Mouse (Mus musculus) C2C12 (cell line): ENCODE results near the gene Gal3st4. TPM values are rescaled to one million over a fixed set of nuclear protein-coding genes. Genes with fewer than 3 reads are reported as not detected.

Source experiments
- H3K27me3 ChIP-seq: one replicate; pipeline ENCODE4 v1.6.1; 2011; ENCODE audit not compliant: control insufficient read depth, insufficient read depth, insufficient read length
- H3K36me3 ChIP-seq: one replicate; pipeline ENCODE4 v1.6.1; 2011; ENCODE audit not compliant: control insufficient read depth, insufficient read depth
- H3K4me3 ChIP-seq: one replicate; pipeline ENCODE4 v1.5.1; 2011; ENCODE audit warnings: mild to moderate bottlenecking, control low read depth; ENCODE audit not compliant: poor library complexity, insufficient read depth, severe bottlenecking
- H3K79me2 ChIP-seq: one replicate; pipeline ENCODE4 v1.6.1; 2011; ENCODE audit not compliant: control insufficient read depth, insufficient read depth
- H3K79me3 ChIP-seq: one replicate; pipeline ENCODE4 v1.6.1; 2011; ENCODE audit warnings: low read depth, control low read depth
- H3ac ChIP-seq: one replicate; pipeline ENCODE3; 2011; ENCODE audit warnings: low read depth; ENCODE audit not compliant: control insufficient read depth, insufficient read length
- CEBPB ChIP-seq: IDR thresholded peaks from one replicate; pipeline ENCODE4 v1.6.1; 2011; ENCODE audit warnings: low read depth, mild to moderate bottlenecking, control low read depth, moderate library complexity
- CTCF ChIP-seq: IDR thresholded peaks from one replicate; pipeline ENCODE4 v1.5.1; 2011; ENCODE audit not compliant: control insufficient read depth, insufficient read depth, insufficient read length
- FOSL1 ChIP-seq: IDR thresholded peaks from one replicate; pipeline ENCODE4 v1.8.0; 2011; ENCODE audit warnings: mild to moderate bottlenecking, low read length; ENCODE audit not compliant: poor library complexity, insufficient read depth, severe bottlenecking
- MAX ChIP-seq: IDR thresholded peaks from one replicate; pipeline ENCODE4 v1.6.1; 2011; ENCODE audit warnings: mild to moderate bottlenecking, control low read depth
- MYOD1 ChIP-seq: IDR thresholded peaks from one replicate; pipeline ENCODE4 v1.6.1; 2011; ENCODE audit warnings: low read depth; ENCODE audit not compliant: control insufficient read depth, insufficient read length
- MYOG ChIP-seq: IDR thresholded peaks from one replicate; pipeline ENCODE4 v1.6.1; 2011; ENCODE audit not compliant: control insufficient read depth, insufficient read length; ENCODE audit errors: extremely low read depth
- USF1 ChIP-seq: IDR thresholded peaks from one replicate; pipeline ENCODE4 v1.6.1; 2011; ENCODE audit warnings: low read depth, mild to moderate bottlenecking, control low read depth, moderate library complexity
- polyA plus RNA-seq: library from polyadenylated mRNA; unstranded; fragments of >200 nt; fragmentation: generic; extraction: Trizol; gene quantifications from one replicate; pipeline ENCODE4 v1.2.1, GENCODE M21; 2012; ENCODE audit warnings: missing spikeins

Gene Gal3st4
- polyA plus RNA-seq, 1 experiment: 0.08 TPM

- no peak overlapping the region for H3ac ChIP-seq
- H3K4me3 ChIP-seq: no peak overlapping the region
- TF ChIP-seq MYOG (no peak), USF1 (no peak), CTCF (no peak), CEBPB (no peak), FOSL1 (no peak), MAX (no peak), MYOD1 (no peak)
- no peaks in the 10 kb centered on the region for H3K36me3 ChIP-seq
- no peaks in the 10 kb centered on the region for H3K79me2 ChIP-seq
- no peaks in the 10 kb centered on the region for H3K79me3 ChIP-seq
- H3K27me3 ChIP-seq: no peaks in the 10 kb centered on the region
Observed at GRCm38 (mm10) chr5:138283540-138283939, 10.9 kb upstream of the Gal3st4 start.

- no peak overlapping the region for H3K4me3 ChIP-seq
- H3K79me3 ChIP-seq: no peaks in the 10 kb centered on the region
- no peaks in the 10 kb centered on the region for H3K79me2 ChIP-seq
- TF ChIP-seq FOSL1 (no peak), MAX (no peak), CEBPB (no peak)
- H3K27me3 ChIP-seq: no peaks in the 10 kb centered on the region
- H3ac ChIP-seq: no peak overlapping the region
- H3K36me3 ChIP-seq: no peaks in the 10 kb centered on the region
Observed at GRCm38 (mm10) chr5:138281798-138282197, 9.2 kb upstream of the Gal3st4 start.

GRCm38 (mm10) chr5:138280829-138281228 lies 8.2 kb upstream of the Gal3st4 start:
- no peaks in the 10 kb centered on the region for H3K79me2 ChIP-seq
- H3K27me3 ChIP-seq: no peaks in the 10 kb centered on the region
- no peaks in the 10 kb centered on the region for H3K36me3 ChIP-seq
- no peak overlapping the region for H3ac ChIP-seq
- no peaks in the 10 kb centered on the region for H3K79me3 ChIP-seq
- TF ChIP-seq CEBPB (no peak), MAX (no peak), USF1 (no peak), FOSL1 (no peak), MYOD1 (no peak), MYOG (no peak), CTCF (no peak)
- H3K4me3 ChIP-seq: no peak overlapping the region

GRCm38 (mm10) chr5:138280425-138280768 lies 7.8 kb upstream of the Gal3st4 start:
- Histone ChIP-seq H3ac (no peak overlapping the region), H3K79me2 (no peaks in the 10 kb centered on the region), H3K27me3 (no peaks in the 10 kb centered on the region), H3K36me3 (no peaks in the 10 kb centered on the region), H3K4me3 (no peak overlapping the region), H3K79me3 (no peaks in the 10 kb centered on the region)
- no peak for TF ChIP-seq USF1
- no peak for TF ChIP-seq CTCF
- TF ChIP-seq MYOD1: no peak
- no peak for TF ChIP-seq CEBPB
- TF ChIP-seq MAX: no peak
- no peak for TF ChIP-seq FOSL1
- no peak for TF ChIP-seq MYOG

- no peaks in the 10 kb centered on the region for H3K79me3 ChIP-seq
- no peaks in the 10 kb centered on the region for H3K36me3 ChIP-seq
- no peak within 1 kb of the TSS for H3ac ChIP-seq
- H3K79me2 ChIP-seq: no peaks in the 10 kb centered on the region
- peak; percentile 23 for TF ChIP-seq USF1
- no peak for TF ChIP-seq FOSL1
- no peak within 1 kb of the TSS for H3K4me3 ChIP-seq
- no peaks in the 10 kb centered on the region for H3K27me3 ChIP-seq
Observed at GRCm38 (mm10) chr5:138279585-138280424, 7.2 kb upstream of the Gal3st4 start, which contains the start of the genes Gm43720, Gpc2 and Stag3. TSS of gene Gm43720 (minus strand) at chr5:138279958. TSS of gene Gpc2 (minus strand) at chr5:138280005. TSS of gene Stag3 (plus strand) at chr5:138280240.

- Histone ChIP-seq H3K79me3 (no peaks in the 10 kb centered on the region), H3K36me3 (no peaks in the 10 kb centered on the region), H3ac (no peak overlapping the region), H3K27me3 (peaks cover 3% of the 10 kb centered on the region), H3K79me2 (no peaks in the 10 kb centered on the region), H3K4me3 (no peak overlapping the region)
- TF ChIP-seq FOSL1 (no peak), CEBPB (no peak), MYOG (no peak), CTCF (no peak), MYOD1 (no peak), USF1 (no peak), MAX (no peak)
Observed at GRCm38 (mm10) chr5:138277994-138278393, 5.4 kb upstream of the Gal3st4 start.
